Mouse (Mus musculus) lung, adult 2 months (tissue): ENCODE data around the gene Heatr5b.

Experiments
- CTCF ChIP-seq: fragments of 200-500 bp; IDR thresholded peaks from 2 replicates; pipeline ENCODE4 v1.5.1; 2011; ENCODE audit warnings: mild to moderate bottlenecking, low read length, control low read depth; ENCODE audit not compliant: insufficient read depth
- POLR2A ChIP-seq: fragments of 200-500 bp; IDR thresholded peaks from 2 replicates; pipeline ENCODE4 v1.6.1; 2011; ENCODE audit warnings: low read depth, mild to moderate bottlenecking, control low read depth, low read length, borderline replicate concordance; ENCODE audit errors: extremely low read depth

DNA sequence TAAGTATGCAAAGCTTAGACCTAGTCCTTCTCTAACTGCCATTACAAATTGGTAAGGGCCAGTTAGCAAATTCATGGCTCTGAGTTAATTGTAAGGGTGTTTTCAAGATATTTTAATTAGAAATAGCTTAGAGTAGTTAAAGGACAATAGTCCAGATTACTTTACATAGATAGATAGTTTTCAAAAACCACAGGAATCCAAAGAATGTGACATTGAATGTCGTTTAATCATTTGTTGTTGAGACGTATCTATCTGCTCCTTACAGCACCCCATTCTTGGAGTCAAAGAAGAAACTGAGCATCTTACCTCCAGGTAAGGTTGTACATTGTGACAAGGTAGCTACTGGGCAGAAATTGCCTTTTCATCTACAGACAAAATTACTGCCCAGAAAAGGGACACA, 124.9 kb downstream of the Heatr5b start:
- TF ChIP-seq CTCF (no peak), POLR2A (no peak)
